Mouse (Mus musculus) forebrain, embryonic 14.5 days (tissue): ENCODE measurements around the gene Igfbp6. TPM values are rescaled to one million over a fixed set of nuclear protein-coding genes. Genes with fewer than 3 reads are reported as not detected.

Experiments used
- ATAC-seq: fragments of 200-750 bp; cut with Nextera tagmentation; 2 replicates; pipeline ENCODE4 v1.8.0; 2017; ENCODE audit warnings: mild to moderate bottlenecking, moderate library complexity
- DNase-seq: peaks from one replicate; pipeline ENCODE4 v3.0.0-alpha.2; 2015; ENCODE audit warnings: low spot score
- H3K27ac ChIP-seq: fragments of 300-500 bp; sonication (generic); 2 replicates; pipeline ENCODE4 v1.5.1; 2014; ENCODE audit warnings: low read depth, mild to moderate bottlenecking, control low read depth, low read length, moderate library complexity
- H3K27me3 ChIP-seq: fragments of 300-500 bp; sonication (generic); replicated peaks from 2 replicates; pipeline ENCODE4 v1.6.1; 2014; ENCODE audit warnings: low read length, control low read depth, mixed read lengths; ENCODE audit not compliant: control insufficient read depth, insufficient read depth
- H3K36me3 ChIP-seq: fragments of 300-500 bp; sonication (generic); 2 replicates; pipeline ENCODE4 v1.6.1; 2014; ENCODE audit warnings: low read length, control low read depth; ENCODE audit not compliant: control insufficient read depth, insufficient read depth
- H3K4me1 ChIP-seq: fragments of 300-500 bp; sonication (generic); 2 replicates; pipeline ENCODE4 v1.6.1; 2014; ENCODE audit warnings: antibody characterized with exemption, low read length, control low read depth; ENCODE audit not compliant: control insufficient read depth, insufficient read depth
- H3K4me2 ChIP-seq: fragments of 300-500 bp; sonication (generic); 2 replicates; pipeline ENCODE4 v1.6.1; 2014; ENCODE audit warnings: mild to moderate bottlenecking, control low read depth, low read length
- H3K4me3 ChIP-seq: fragments of 300-500 bp; sonication (generic); 2 replicates; pipeline ENCODE4 v1.5.1; 2014; ENCODE audit warnings: low read depth, low read length, control low read depth
- H3K9ac ChIP-seq: fragments of 300-500 bp; sonication (generic); 2 replicates; pipeline ENCODE4 v1.6.1; 2014; ENCODE audit warnings: mild to moderate bottlenecking, low read length, control low read depth, moderate library complexity
- H3K9me3 ChIP-seq: fragments of 300-500 bp; sonication (generic); replicated peaks from 2 replicates; pipeline ENCODE4 v1.6.1; 2016; ENCODE audit warnings: low read length, control low read depth, mixed read lengths; ENCODE audit not compliant: control insufficient read depth
- WGBS: fragments of 180-500 bp; shearing (Covaris S2); extraction: QIAGEN DNeasy Blood & Tissue Kit; methylation state at CpG from one replicate; pipeline ENCODE4 v1.1.7; 2014; 5-methylcytosine and 5-hydroxymethylcytosine counted together
- polyA plus RNA-seq: library from polyadenylated mRNA; unstranded; fragments of >200 nt; fragmentation: Nextera tagmentation; extraction: Ambion mirVana; gene quantifications from 2 replicates; pipeline ENCODE4 v1.2.1, GENCODE M21; 2014

Igfbp6 gene
- polyA plus RNA-seq, 1 experiment from 2014 or later = 1.3 TPM

GRCm38 (mm10) chr15:102177417-102177816, 33.3 kb downstream of the Igfbp6 start:
- Histone ChIP-seq H3K36me3 (no peaks in the 10 kb centered on the region), H3K4me2 (no peak overlapping the region), H3K4me3 (no peak overlapping the region), H3K27ac (no peak overlapping the region), H3K9me3 (peaks cover 7% of the 10 kb centered on the region; the same call in 1 of the 2 replicates), H3K27me3 (no peaks in the 10 kb centered on the region), H3K4me1 (no peaks in the 10 kb centered on the region), H3K9ac (no peak overlapping the region)
- DNase-seq = no peak
- 82% methylated on average over 8 of the region's 8 CpGs for WGBS
- no peak for ATAC-seq

- H3K27me3 ChIP-seq = no peaks in the 10 kb centered on the region
- no peaks in the 10 kb centered on the region for H3K4me1 ChIP-seq
- H3K27ac ChIP-seq = no peak overlapping the region
- 20% methylated on average over 6 of the region's 6 CpGs for WGBS
- DNase-seq (peak; percentile 73), ATAC-seq (no peak)
- H3K9me3 ChIP-seq = peaks cover 7% of the 10 kb centered on the region; the same call in 1 of the 2 replicates
- no peak overlapping the region for H3K9ac ChIP-seq
- H3K36me3 ChIP-seq = no peaks in the 10 kb centered on the region
- no peak overlapping the region for H3K4me3 ChIP-seq
- no peak overlapping the region for H3K4me2 ChIP-seq
Observed at GRCm38 (mm10) chr15:102178279-102178678, 34.1 kb downstream of the Igfbp6 start.

GRCm38 (mm10) chr15:102179106-102179505, 34.9 kb downstream of the Igfbp6 start:
- Histone ChIP-seq H3K4me3 (no peak overlapping the region), H3K4me2 (no peak overlapping the region), H3K4me1 (no peaks in the 10 kb centered on the region), H3K36me3 (no peaks in the 10 kb centered on the region), H3K9ac (no peak overlapping the region), H3K9me3 (peaks cover 5% of the 10 kb centered on the region; the same call in 1 of the 2 replicates), H3K27ac (no peak overlapping the region), H3K27me3 (no peaks in the 10 kb centered on the region)
- no peak for ATAC-seq
- 80% methylated on average over 9 of the region's 9 CpGs for WGBS
- no peak for DNase-seq

- H3K27ac ChIP-seq = no peak overlapping the region
- no peaks in the 10 kb centered on the region for H3K27me3 ChIP-seq
- WGBS = 91% methylated on average over 14 of the region's 14 CpGs
- H3K4me1 ChIP-seq = no peaks in the 10 kb centered on the region
- no peaks in the 10 kb centered on the region for H3K9me3 ChIP-seq
- no peak overlapping the region for H3K9ac ChIP-seq
- 0 out of 2 replicates have a peak, but pooled peaks cover 3% of the 10 kb centered on the region for H3K36me3 ChIP-seq
- H3K4me2 ChIP-seq = no peak overlapping the region
- no peak overlapping the region for H3K4me3 ChIP-seq
- no peak for ATAC-seq
- DNase-seq = no peak
Observed at GRCm38 (mm10) chr15:102179924-102180323, 35.8 kb downstream of the Igfbp6 start.

- DNase-seq (no peak), ATAC-seq (no peak)
- Histone ChIP-seq H3K27ac (no peak overlapping the region), H3K4me1 (no peaks in the 10 kb centered on the region), H3K4me3 (no peak overlapping the region), H3K36me3 (peaks cover 11% of the 10 kb centered on the region), H3K9me3 (no peaks in the 10 kb centered on the region), H3K4me2 (no peak overlapping the region), H3K27me3 (no peaks in the 10 kb centered on the region), H3K9ac (no peak overlapping the region)
- 83% methylated on average over 3 of the region's 3 CpGs for WGBS
Observed at GRCm38 (mm10) chr15:102183076-102183475, 38.9 kb downstream of the Igfbp6 start.

- DNase-seq (no peak), ATAC-seq (no peak)
- no peaks in the 10 kb centered on the region for H3K9me3 ChIP-seq
- no peak overlapping the region for H3K27ac ChIP-seq
- WGBS = 92% methylated on average over 10 of the region's 11 CpGs
- no peak overlapping the region for H3K9ac ChIP-seq
- peaks cover 11% of the 10 kb centered on the region for H3K36me3 ChIP-seq
- no peak overlapping the region for H3K4me3 ChIP-seq
- no peaks in the 10 kb centered on the region for H3K27me3 ChIP-seq
- H3K4me1 ChIP-seq = no peaks in the 10 kb centered on the region
- no peak overlapping the region for H3K4me2 ChIP-seq
Observed at GRCm38 (mm10) chr15:102186239-102186638, 42.1 kb downstream of the Igfbp6 start.

GRCm38 (mm10) chr15:102188096-102188495, 43.9 kb downstream of the Igfbp6 start:
- no peaks in the 10 kb centered on the region for H3K4me1 ChIP-seq
- H3K4me2 ChIP-seq = no peak overlapping the region
- no peak for DNase-seq
- ATAC-seq = no peak
- H3K9ac ChIP-seq = no peak overlapping the region
- H3K36me3 ChIP-seq = peaks cover 11% of the 10 kb centered on the region
- no peak overlapping the region for H3K4me3 ChIP-seq
- no peak overlapping the region for H3K27ac ChIP-seq
- WGBS = 90% methylated on average over 10 of the region's 10 CpGs
- H3K9me3 ChIP-seq = no peaks in the 10 kb centered on the region
- H3K27me3 ChIP-seq = no peaks in the 10 kb centered on the region

- 62% methylated on average over 6 of the region's 6 CpGs for WGBS
- DNase-seq (no peak), ATAC-seq (no peak)
- Histone ChIP-seq H3K9ac (no peak overlapping the region), H3K27ac (no peak overlapping the region), H3K27me3 (no peaks in the 10 kb centered on the region), H3K9me3 (no peaks in the 10 kb centered on the region), H3K36me3 (peaks cover 11% of the 10 kb centered on the region), H3K4me2 (no peak overlapping the region), H3K4me3 (no peak overlapping the region), H3K4me1 (no peaks in the 10 kb centered on the region)
Observed at GRCm38 (mm10) chr15:102188883-102189282, 44.7 kb downstream of the Igfbp6 start.

- Histone ChIP-seq H3K27me3 (no peaks in the 10 kb centered on the region), H3K27ac (no peak overlapping the region), H3K4me2 (no peak overlapping the region), H3K9me3 (no peaks in the 10 kb centered on the region), H3K4me3 (no peak overlapping the region), H3K9ac (no peak overlapping the region), H3K36me3 (peaks cover 5% of the 10 kb centered on the region), H3K4me1 (no peaks in the 10 kb centered on the region)
- ATAC-seq = no peak
- DNase-seq = no peak
- 82% methylated on average over 7 of the region's 7 CpGs for WGBS
Observed at GRCm38 (mm10) chr15:102191699-102192098, 47.5 kb downstream of the Igfbp6 start.
